Mouse (Mus musculus) midbrain, embryonic 10.5 days (tissue): Measurements from ENCODE around the gene Cd72. TPM values are rescaled to one million over a fixed set of nuclear protein-coding genes. Genes with fewer than 3 reads are reported as not detected.

Experiments
- DNase-seq: peaks from one replicate; pipeline ENCODE4 v3.0.0-alpha.2; 2017; ENCODE audit warnings: low spot score
- H3K27ac ChIP-seq: fragments of 300-500 bp; sonication (generic); replicated peaks from 2 replicates; pipeline ENCODE4 v1.5.1; 2016; ENCODE audit warnings: mild to moderate bottlenecking
- H3K27me3 ChIP-seq: fragments of 300-500 bp; sonication (generic); 2 replicates; pipeline ENCODE4 v1.6.1; 2016; ENCODE audit warnings: low read depth, mild to moderate bottlenecking; ENCODE audit not compliant: poor library complexity, severe bottlenecking
- H3K36me3 ChIP-seq: fragments of 300-500 bp; sonication (generic); 2 replicates; pipeline ENCODE4 v1.6.1; 2016; ENCODE audit warnings: mild to moderate bottlenecking, moderate library complexity
- H3K4me1 ChIP-seq: fragments of 300-500 bp; sonication (generic); 2 replicates; pipeline ENCODE4 v1.6.1; 2016
- H3K4me3 ChIP-seq: fragments of 300-500 bp; sonication (generic); 2 replicates; pipeline ENCODE4 v1.5.1; 2016; ENCODE audit warnings: mild to moderate bottlenecking, moderate library complexity
- H3K9me3 ChIP-seq: fragments of 300-500 bp; sonication (generic); replicated peaks from 2 replicates; pipeline ENCODE4 v1.6.1; 2016; ENCODE audit warnings: mild to moderate bottlenecking
- WGBS: fragments of 180-500 bp; shearing (Covaris S2); methylation state at CpG from one replicate; pipeline ENCODE4 v1.1.7; 2016; 5-methylcytosine and 5-hydroxymethylcytosine counted together
- polyA plus RNA-seq: library from polyadenylated mRNA; unstranded; fragments of >200 nt; fragmentation: Nextera tagmentation; extraction: Ambion mirVana; gene quantifications from 2 replicates; pipeline ENCODE4 v1.2.1, GENCODE M21; 2016

The Cd72 gene
- polyA plus RNA-seq, 1 experiment from 2014 or later = 1.4 TPM

- peaks cover 73% of the 10 kb centered on the region for H3K27me3 ChIP-seq
- H3K36me3 ChIP-seq = peaks cover 54% of the 10 kb centered on the region
- no peak for DNase-seq
- 89% methylated on average over 20 of the region's 20 CpGs for WGBS
- peaks cover 39% of the 10 kb centered on the region for H3K4me1 ChIP-seq
- no peak overlapping the region for H3K4me3 ChIP-seq
- no peak overlapping the region for H3K27ac ChIP-seq
- no peaks in the 10 kb centered on the region for H3K9me3 ChIP-seq
These were observed 31.0 kb downstream of the Cd72 start for GRCm38 (mm10) chr4:43423267-43423934.

- H3K27ac ChIP-seq = 0 out of 2 replicates have a peak overlapping the region, but pooled peaks have one; percentile 28
- no peak overlapping the region for H3K4me3 ChIP-seq
- peaks cover 30% of the 10 kb centered on the region for H3K4me1 ChIP-seq
- WGBS = 79% methylated on average over 28 of the region's 28 CpGs
- H3K27me3 ChIP-seq = peaks cover 56% of the 10 kb centered on the region
- no peak for DNase-seq
- H3K36me3 ChIP-seq = peaks cover 58% of the 10 kb centered on the region
- H3K9me3 ChIP-seq = no peaks in the 10 kb centered on the region
These were observed 32.7 kb downstream of the Cd72 start for GRCm38 (mm10) chr4:43421632-43422240.

GRCm38 (mm10) chr4:43420305-43420704 lies 34.1 kb downstream of the Cd72 start:
- H3K36me3 ChIP-seq = peaks cover 58% of the 10 kb centered on the region
- no peaks in the 10 kb centered on the region for H3K9me3 ChIP-seq
- peak; percentile 73 for DNase-seq
- H3K4me3 ChIP-seq = no peak overlapping the region
- H3K4me1 ChIP-seq = peaks cover 16% of the 10 kb centered on the region
- WGBS = 8% methylated on average over 6 of the region's 6 CpGs
- H3K27ac ChIP-seq = no peak overlapping the region
- H3K27me3 ChIP-seq = peaks cover 42% of the 10 kb centered on the region

GRCm38 (mm10) chr4:43419801-43420281 lies 34.6 kb downstream of the Cd72 start:
- WGBS = 79% methylated on average over 9 of the region's 9 CpGs
- H3K27ac ChIP-seq = no peak overlapping the region
- peaks cover 37% of the 10 kb centered on the region for H3K27me3 ChIP-seq
- no peak overlapping the region for H3K4me3 ChIP-seq
- peaks cover 58% of the 10 kb centered on the region for H3K36me3 ChIP-seq
- DNase-seq = no peak
- no peaks in the 10 kb centered on the region for H3K9me3 ChIP-seq
- peaks cover 12% of the 10 kb centered on the region for H3K4me1 ChIP-seq

GRCm38 (mm10) chr4:43418973-43419656 lies 35.3 kb downstream of the Cd72 start:
- peaks cover 12% of the 10 kb centered on the region for H3K4me1 ChIP-seq
- WGBS = 57% methylated on average over 15 of the region's 15 CpGs
- H3K27me3 ChIP-seq = peaks cover 30% of the 10 kb centered on the region
- no peak for DNase-seq
- H3K36me3 ChIP-seq = peaks cover 58% of the 10 kb centered on the region
- no peak overlapping the region for H3K4me3 ChIP-seq
- H3K27ac ChIP-seq = no peak overlapping the region
- no peaks in the 10 kb centered on the region for H3K9me3 ChIP-seq

- Histone ChIP-seq H3K9me3 (no peaks in the 10 kb centered on the region), H3K4me3 (no peak overlapping the region), H3K27ac (no peak overlapping the region), H3K36me3 (peaks cover 51% of the 10 kb centered on the region), H3K27me3 (peaks cover 23% of the 10 kb centered on the region), H3K4me1 (peaks cover 12% of the 10 kb centered on the region)
- WGBS = 84% methylated on average over 4 of the region's 4 CpGs
- no peak for DNase-seq
These were observed 36.0 kb downstream of the Cd72 start for GRCm38 (mm10) chr4:43418450-43418849.

GRCm38 (mm10) chr4:43417269-43418062 lies 37.0 kb downstream of the Cd72 start:
- peaks cover 13% of the 10 kb centered on the region for H3K27me3 ChIP-seq
- DNase-seq = no peak
- H3K9me3 ChIP-seq = no peaks in the 10 kb centered on the region
- H3K4me3 ChIP-seq = no peak overlapping the region
- 80% methylated on average over 16 of the region's 16 CpGs for WGBS
- no peak overlapping the region for H3K27ac ChIP-seq
- H3K4me1 ChIP-seq = peaks cover 12% of the 10 kb centered on the region
- H3K36me3 ChIP-seq = peaks cover 41% of the 10 kb centered on the region

GRCm38 (mm10) chr4:43416071-43416490 lies 38.3 kb downstream of the Cd72 start:
- Histone ChIP-seq H3K4me3 (no peak overlapping the region), H3K27me3 (no peaks in the 10 kb centered on the region), H3K27ac (no peak overlapping the region), H3K36me3 (peaks cover 30% of the 10 kb centered on the region), H3K9me3 (no peaks in the 10 kb centered on the region), H3K4me1 (peaks cover 12% of the 10 kb centered on the region)
- 93% methylated on average over 22 of the region's 22 CpGs for WGBS
- no peak for DNase-seq

GRCm38 (mm10) chr4:43415221-43416070 lies 39.0 kb downstream of the Cd72 start:
- peaks cover 30% of the 10 kb centered on the region for H3K36me3 ChIP-seq
- DNase-seq = no peak
- 92% methylated on average over 29 of the region's 29 CpGs for WGBS
- peaks cover 12% of the 10 kb centered on the region for H3K4me1 ChIP-seq
- no peak overlapping the region for H3K4me3 ChIP-seq
- no peaks in the 10 kb centered on the region for H3K27me3 ChIP-seq
- H3K9me3 ChIP-seq = no peaks in the 10 kb centered on the region
- H3K27ac ChIP-seq = no peak overlapping the region

GRCm38 (mm10) chr4:43414761-43415160 lies 39.7 kb downstream of the Cd72 start:
- Histone ChIP-seq H3K9me3 (no peaks in the 10 kb centered on the region), H3K4me1 (peaks cover 8% of the 10 kb centered on the region; the same call in 1 of the 2 replicates), H3K27me3 (no peaks in the 10 kb centered on the region), H3K4me3 (no peak overlapping the region), H3K36me3 (peaks cover 30% of the 10 kb centered on the region), H3K27ac (no peak overlapping the region)
- no peak for DNase-seq
- 85% methylated on average over 14 of the region's 14 CpGs for WGBS

- Histone ChIP-seq H3K36me3 (0 out of 2 replicates have a peak, but pooled peaks cover 3% of the 10 kb centered on the region), H3K9me3 (no peaks in the 10 kb centered on the region), H3K27ac (peak overlapping the region; percentile 87), H3K4me1 (peaks cover 31% of the 10 kb centered on the region), H3K27me3 (no peaks in the 10 kb centered on the region), H3K4me3 (peak overlapping the region; percentile 61)
- no peak for DNase-seq
- WGBS = 77% methylated on average over 12 of the region's 12 CpGs
These were observed 47.1 kb downstream of the Cd72 start for GRCm38 (mm10) chr4:43407071-43407920.
